Mouse (Mus musculus) left cerebral cortex, adult 2 months (tissue): ENCODE results near the gene Ankrd50. TPM values are rescaled to one million over a fixed set of nuclear protein-coding genes. Genes with fewer than 3 reads are reported as not detected.

Source experiments
- DNase-seq, 2 experiments: peaks; one replicate each; pipeline ENCODE4 v3.0.0; 2021 to 2022; ENCODE audit warnings: low spot score in 2 of 2, mixed read lengths in 1 of 2; ENCODE audit errors: extremely low spot score in 1 of 2
- H3K27ac ChIP-seq: fragments of 200-600 bp; 2 replicates; pipeline ENCODE4 v1.8.1; 2022
- H3K4me3 ChIP-seq: fragments of 200-600 bp; 2 replicates; pipeline ENCODE4 v1.8.1; 2022
- CTCF ChIP-seq: fragments of 200-600 bp; IDR thresholded peaks from 2 replicates; pipeline ENCODE4 v1.8.1; 2022; ENCODE audit warnings: antibody characterized with exemption, mild to moderate bottlenecking, moderate library complexity
- intact Hi-C: fragments of 180-260 bp; cut with DNase I; formaldehyde crosslinking; loops from one replicate; pipeline ENCODE4 v1.15.1; 2025
- total RNA-seq, 2 experiments: library from RNA; stranded (reverse); gene quantifications; 2 replicates each; pipeline ENCODE4 v1.2.3; 2021

Gene Ankrd50
- total RNA-seq, 2 experiments from 2014 or later, result 83.7 to 88.0 TPM

DNA sequence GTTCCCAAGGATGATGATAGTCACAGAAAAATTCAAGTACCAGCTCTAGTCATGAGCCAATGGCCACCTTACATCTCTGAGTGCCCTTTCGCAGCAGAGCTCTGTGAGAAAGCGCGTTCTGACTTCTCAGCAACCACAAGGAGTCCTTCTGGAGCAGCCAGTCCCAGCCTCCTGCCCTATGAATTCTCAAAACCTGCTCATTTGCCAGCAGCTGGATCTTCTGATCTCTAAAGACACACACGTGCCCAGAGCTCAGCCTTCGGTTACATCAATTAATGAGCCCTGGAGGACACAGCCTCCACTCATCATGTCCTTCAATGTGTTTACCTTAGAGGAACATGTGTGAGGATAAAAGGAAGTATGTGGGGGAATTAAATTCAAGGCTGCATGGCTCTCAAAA is 53.2 kb downstream of the Ankrd50 start:
- Histone ChIP-seq H3K27ac (no peak overlapping the region), H3K4me3 (no peak overlapping the region)
- intact Hi-C loops, result no loop called here
- no peak for DNase-seq
- no peak for TF ChIP-seq CTCF

DNA sequence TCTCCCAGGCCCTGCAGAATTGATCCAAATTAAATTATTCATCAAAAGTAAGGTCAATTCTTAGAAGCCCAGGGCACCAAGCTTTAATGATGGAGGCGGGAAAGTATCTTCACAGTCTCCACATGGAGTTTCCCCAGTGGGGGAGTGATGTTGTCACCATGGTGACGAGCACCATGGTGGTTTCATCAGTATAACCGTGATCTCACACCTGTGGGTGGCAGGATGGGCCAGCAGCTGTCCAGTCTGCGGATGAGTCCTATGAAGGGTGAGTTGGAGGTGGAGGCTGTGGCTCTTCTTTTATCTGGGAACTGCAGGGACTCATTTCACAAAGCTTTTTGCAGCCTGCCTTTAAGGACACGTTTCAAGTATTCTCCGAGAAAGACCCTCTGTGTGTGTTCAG is 53.6 kb downstream of the Ankrd50 start:
- no peak for TF ChIP-seq CTCF
- DNase-seq, result no peak
- intact Hi-C loops, result no loop called here
- Histone ChIP-seq H3K4me3 (no peak overlapping the region), H3K27ac (no peak overlapping the region)

DNA sequence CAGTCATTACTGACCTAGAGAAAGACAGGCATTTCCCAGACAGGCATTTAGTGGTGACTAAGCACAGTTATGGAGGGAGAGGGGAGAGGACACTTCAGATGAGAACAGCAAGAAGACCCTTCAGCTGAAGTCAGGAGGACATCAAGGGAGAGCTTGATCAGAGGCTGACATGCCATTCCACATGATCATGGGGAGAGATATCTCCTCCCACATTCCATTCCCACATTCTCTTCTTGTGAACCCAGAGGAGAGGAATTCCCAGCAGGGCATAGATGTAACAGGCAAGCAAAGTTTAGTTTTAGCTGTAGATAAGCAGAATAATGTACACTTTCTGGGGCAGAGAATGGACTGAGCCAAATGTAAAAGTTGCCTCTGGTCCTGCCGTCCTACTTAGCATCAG is 57.4 kb downstream of the Ankrd50 start:
- H3K4me3 ChIP-seq, result no peak overlapping the region
- no peak overlapping the region for H3K27ac ChIP-seq
- no peak for TF ChIP-seq CTCF
- no peak for DNase-seq
- intact Hi-C loops, result no loop called here

DNA sequence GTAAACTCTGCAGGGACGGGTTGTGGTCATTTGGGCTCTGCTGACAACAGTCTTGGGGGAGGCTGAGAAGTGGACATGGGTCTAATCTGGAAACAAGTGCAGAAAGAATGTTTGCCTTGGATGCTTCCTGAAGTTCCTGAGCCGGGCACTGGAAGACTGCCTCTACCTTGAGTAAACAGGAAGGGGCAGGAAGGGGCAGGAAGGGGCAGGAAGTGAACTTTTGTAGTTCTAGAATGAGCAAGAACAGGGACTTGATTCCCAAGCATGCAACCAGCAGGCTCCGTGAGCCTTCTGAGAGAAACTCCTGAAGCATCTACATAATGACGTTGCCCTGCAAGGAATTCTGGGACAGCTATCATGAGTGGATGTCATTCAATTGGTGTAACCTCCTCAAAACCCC is 60.7 kb downstream of the Ankrd50 start:
- intact Hi-C loops, result no loop called here
- no peak for DNase-seq
- H3K4me3 ChIP-seq, result no peak overlapping the region
- no peak overlapping the region for H3K27ac ChIP-seq
- TF ChIP-seq CTCF, result no peak

DNA sequence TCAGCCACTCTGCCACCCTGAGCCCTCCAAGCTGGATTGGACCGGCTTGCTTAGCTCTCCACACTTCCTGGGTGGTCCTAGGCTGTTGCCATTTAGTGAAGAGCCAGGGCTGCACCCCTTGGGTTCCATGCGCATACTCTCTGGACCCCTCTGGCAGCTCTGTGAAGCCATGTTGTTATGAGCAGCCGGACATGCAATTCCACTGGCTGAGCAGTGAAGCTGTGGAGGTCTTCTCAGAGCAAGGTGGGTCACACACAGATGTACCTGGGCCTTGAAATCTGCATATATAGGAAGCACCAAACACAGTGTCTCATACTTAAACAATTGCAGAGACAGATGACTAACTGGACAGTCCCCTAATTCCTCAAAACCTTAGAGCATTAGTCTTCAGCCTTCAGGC is 64.7 kb downstream of the Ankrd50 start:
- intact Hi-C loops, result no loop called here
- TF ChIP-seq CTCF, result no peak
- no peak for DNase-seq
- H3K4me3 ChIP-seq, result no peak overlapping the region
- no peak overlapping the region for H3K27ac ChIP-seq

DNA sequence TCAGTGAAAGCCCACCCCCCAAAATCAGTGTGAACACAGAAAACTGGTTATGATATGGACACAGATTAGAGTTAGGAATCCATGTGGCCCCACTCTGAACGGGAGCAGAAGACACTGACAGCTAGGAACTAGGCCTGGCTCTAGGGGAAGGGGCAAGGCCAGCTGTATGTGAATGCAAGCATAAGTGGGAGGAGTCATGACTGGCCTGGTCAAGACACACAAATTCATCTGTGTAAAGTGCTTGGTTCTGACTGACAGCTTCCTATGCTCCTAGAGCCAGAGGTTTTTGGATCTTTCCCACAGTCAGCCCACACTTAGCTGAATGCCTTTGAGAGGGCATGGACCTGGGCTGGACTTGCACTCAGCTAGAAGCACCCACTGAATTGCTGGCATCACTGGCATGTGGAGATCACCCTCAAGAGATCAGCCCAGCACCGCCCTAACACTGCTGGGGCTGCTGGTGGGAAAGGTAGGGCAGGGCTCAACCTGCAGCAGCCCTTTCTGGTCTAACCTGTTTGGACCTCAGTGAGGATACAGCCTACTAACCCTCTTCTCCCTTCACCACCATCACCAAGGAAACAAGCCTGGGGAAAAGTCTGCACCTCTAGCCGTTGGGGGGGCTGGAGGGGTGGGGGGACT is 69.2 kb downstream of the Ankrd50 start:
- H3K4me3 ChIP-seq, result no peak overlapping the region
- DNase-seq, result no peak
- no peak for TF ChIP-seq CTCF
- no peak overlapping the region for H3K27ac ChIP-seq
- intact Hi-C loops, result no loop called here
